Mouse (Mus musculus) CH12.LX (cell line): ENCODE data around the gene Fam19a2.

ENCODE experiments used
- CTCF ChIP-seq, 2 experiments: IDR thresholded peaks in 1 of 2; conservative IDR thresholded peaks in 1 of 2; 2 replicates each; pipeline ENCODE4 v1.5.1; 2011 to 2012; ENCODE audit warnings: low read depth in 2 of 2, low read length in 2 of 2, improper control_type of control experiment in 1 of 2, inconsistent platforms in 1 of 2, mild to moderate bottlenecking in 1 of 2, moderate library complexity in 1 of 2
- MAX ChIP-seq: IDR thresholded peaks from 2 replicates; pipeline ENCODE4 v1.6.1; 2011; ENCODE audit warnings: low read length, improper control_type of control experiment
- MXI1 ChIP-seq: IDR thresholded peaks from 2 replicates; pipeline ENCODE4 v1.6.1; 2011; ENCODE audit warnings: mild to moderate bottlenecking, low read depth, low read length, improper control_type of control experiment
- NRF1 ChIP-seq: IDR thresholded peaks from 2 replicates; pipeline ENCODE4 v1.6.1; 2014; ENCODE audit warnings: low read depth, mild to moderate bottlenecking, inconsistent platforms, low read length, improper control_type of control experiment, moderate library complexity
- RCOR1 ChIP-seq: conservative IDR thresholded peaks from 2 replicates; pipeline ENCODE4 v1.6.1; 2012; ENCODE audit warnings: low read depth, mild to moderate bottlenecking, inconsistent platforms, low read length, improper control_type of control experiment
- SMC3 ChIP-seq: IDR thresholded peaks from 2 replicates; pipeline ENCODE4 v1.6.1; 2011; ENCODE audit warnings: low read depth, low read length, improper control_type of control experiment
- USF1 ChIP-seq: IDR thresholded peaks from 2 replicates; pipeline ENCODE4 v1.6.1; 2014; ENCODE audit warnings: low read depth, mild to moderate bottlenecking, inconsistent platforms, low read length, improper control_type of control experiment
- USF2 ChIP-seq: conservative IDR thresholded peaks from 2 replicates; pipeline ENCODE4 v1.6.1; 2011; ENCODE audit warnings: low read depth, low read length, improper control_type of control experiment
- ZMIZ1 ChIP-seq: IDR thresholded peaks from 2 replicates; pipeline ENCODE4 v1.6.1; 2012; ENCODE audit warnings: low read depth, mild to moderate bottlenecking, inconsistent platforms, low read length, improper control_type of control experiment
- ZNF384 ChIP-seq: IDR thresholded peaks from 2 replicates; pipeline ENCODE4 v1.6.1; 2012; ENCODE audit warnings: low read depth, low read length, improper control_type of control experiment, inconsistent platforms

- TF ChIP-seq NRF1, result no peak
- no peak for TF ChIP-seq USF2
- TF ChIP-seq CTCF (conservative IDR thresholded peaks at IDR 0.05 in 1 of 2, IDR thresholded peaks at IDR 0.05 in 1 of 2; ENCODE audit: low read depth in 2 of 2, low read length in 2 of 2), result no peak
- no peak for TF ChIP-seq SMC3
- no peak for TF ChIP-seq MXI1
- TF ChIP-seq MAX, result no peak
- no peak for TF ChIP-seq RCOR1
- TF ChIP-seq USF1, result no peak
- no peak for TF ChIP-seq ZNF384
- no peak for TF ChIP-seq ZMIZ1
These were observed 167.8 kb downstream of the Fam19a2 start for GRCm38 (mm10) chr10:123431569-123431968.
